In genomic region chr2:142380563-142380962, GRCm38 (mm10) we compare ENCODE assay signal across 17 mouse cellular contexts.
DNase-seq lines count a peak whose midpoint lies in the region; ATAC-seq lines count a peak whose summit lies in the region.
"Had no signal": no experiment of that assay in that cellular context is flagged by ENCODE, and none has a peak within 500 bp of the region (broad histone marks: within the 10 kb centered on the region; RNA-seq: fewer than 3 reads in every experiment).

No protein-coding gene starts in this region.

- H3K27me3 ChIP-seq in heart, embryonic 11.5 days (ENCODE audit: control insufficient read depth, insufficient read depth, low read length), result no peaks in the 10 kb centered on the region
- H3K27me3 ChIP-seq in liver, embryonic 11.5 days (replicated peaks; ENCODE audit: control insufficient read depth, insufficient read depth, low read length), result no peaks in the 10 kb centered on the region
- H3K27me3 ChIP-seq: embryonic facial prominence, embryonic 13.5 days; liver, embryonic 15.5 days; midbrain, embryonic 12.5 days had no signal

- no peaks in the 10 kb centered on the region for H3K9me3 ChIP-seq in heart, embryonic 11.5 days (replicated peaks; ENCODE audit: control insufficient read depth, low read length)
- H3K9me3 ChIP-seq in liver, embryonic 11.5 days (ENCODE audit: control insufficient read depth, low read length), result no peaks in the 10 kb centered on the region
- H3K9me3 ChIP-seq: embryonic facial prominence, embryonic 13.5 days; limb, embryonic 10.5 days; liver, embryonic 15.5 days; midbrain, embryonic 12.5 days had no signal

- ATAC-seq in heart, embryonic 11.5 days (replicated peaks; ENCODE audit: insufficient number of reproducible peaks, low FRiP score, low TSS enrichment), result no peak
- ATAC-seq in liver, embryonic 11.5 days (replicated peaks; ENCODE audit: low FRiP score), result no peak
- ATAC-seq: hindbrain, embryonic 16.5 days had no signal

- no peaks in the 10 kb centered on the region for H3K36me3 ChIP-seq in heart, embryonic 11.5 days (ENCODE audit: control insufficient read depth, insufficient read depth, low read length)
- no peaks in the 10 kb centered on the region for H3K36me3 ChIP-seq in liver, embryonic 11.5 days (ENCODE audit: control insufficient read depth, insufficient read depth, low read length)
- H3K36me3 ChIP-seq: embryonic facial prominence, embryonic 13.5 days; limb, embryonic 10.5 days; liver, embryonic 15.5 days; midbrain, embryonic 12.5 days had no signal

- H3K27ac ChIP-seq in heart, embryonic 11.5 days (ENCODE audit: low read depth, low read length), result no peak overlapping the region
- no peak overlapping the region for H3K27ac ChIP-seq in liver, embryonic 11.5 days (ENCODE audit: low read depth, low read length)
- H3K27ac ChIP-seq: embryonic facial prominence, embryonic 13.5 days; heart, adult 2 months; limb, embryonic 10.5 days; liver, embryonic 15.5 days; midbrain, embryonic 12.5 days had no signal

- no peaks in the 10 kb centered on the region for H3K4me1 ChIP-seq in heart, embryonic 11.5 days (ENCODE audit: control insufficient read depth, insufficient read depth, low read length)
- H3K4me1 ChIP-seq in liver, embryonic 11.5 days (replicated peaks; ENCODE audit: control insufficient read depth, insufficient read depth, low read length), result no peaks in the 10 kb centered on the region
- H3K4me1 ChIP-seq: embryonic facial prominence, embryonic 13.5 days; limb, embryonic 10.5 days; liver, embryonic 15.5 days had no signal

- no peak overlapping the region for H3K9ac ChIP-seq in heart, embryonic 11.5 days (ENCODE audit: low read depth, low read length)
- H3K9ac ChIP-seq in liver, embryonic 11.5 days (ENCODE audit: low read depth, low read length), result no peak overlapping the region
- H3K9ac ChIP-seq: embryonic facial prominence, embryonic 13.5 days; liver, embryonic 15.5 days; midbrain, embryonic 12.5 days had no signal

- no peak overlapping the region for H3K4me2 ChIP-seq in heart, embryonic 11.5 days
- H3K4me2 ChIP-seq in liver, embryonic 11.5 days, result no peak overlapping the region
- H3K4me2 ChIP-seq: embryonic facial prominence, embryonic 13.5 days; liver, embryonic 15.5 days; midbrain, embryonic 12.5 days had no signal

- intact Hi-C loops in left cerebral cortex, postnatal 4 days (cut with DNase I), result no loop called here

- 91% methylated on average over 2 of the region's 2 CpGs for WGBS in heart, embryonic 11.5 days (ENCODE audit: insufficient replicate concordance)
- WGBS in liver, embryonic 11.5 days, result 97% methylated on average over 2 of the region's 2 CpGs

- peak; percentile 85 for DNase-seq in heart, adult 11 months
- DNase-seq in left cerebral cortex, postnatal 4 days, result peak; percentile 52
- no peak for DNase-seq in left cerebral cortex, adult 8-10 months (ENCODE audit: low spot score in 2 of 2)
- DNase-seq in cerebellum, adult 9-11 months, result peak; percentile 96
- DNase-seq in layer of hippocampus, postnatal 10 days (ENCODE audit: low spot score in 2 of 2), result peak; percentile 46 to 52
- no peak for DNase-seq in liver, embryonic 11.5 days (ENCODE audit: low spot score)
- DNase-seq in gastrocnemius, adult 8-10 months (ENCODE audit: low spot score in 2 of 2), result no peak
- DNase-seq: adrenal gland, postnatal 14 days; kidney, adult 8-10 months; right cerebral cortex, postnatal 14 days had no signal

- H3K4me3 ChIP-seq in heart, embryonic 11.5 days (ENCODE audit: low read depth, low read length), result no peak overlapping the region
- no peak overlapping the region for H3K4me3 ChIP-seq in liver, embryonic 11.5 days (ENCODE audit: low read depth, low read length)
- H3K4me3 ChIP-seq: embryonic facial prominence, embryonic 13.5 days; heart, adult 2 months; limb, embryonic 10.5 days; liver, embryonic 15.5 days; midbrain, embryonic 12.5 days had no signal

Comparison
In these comparisons a context has a peak if more than half of its experiments do, and no peak if none do; other contexts are left out.
1. DNase-seq: peak in heart, adult 11 months (single experiment), left cerebral cortex, postnatal 4 days (single experiment), cerebellum, adult 9-11 months (single experiment) and layer of hippocampus, postnatal 10 days (2 of 2); none in left cerebral cortex, adult 8-10 months (0 of 2), liver, embryonic 11.5 days (single experiment) and gastrocnemius, adult 8-10 months (0 of 2).